Mouse (Mus musculus) heart, postnatal 0 days (tissue): Measurements from ENCODE around the gene Zcchc14.

ENCODE experiments used
- CTCF ChIP-seq: IDR thresholded peaks from 2 replicates; pipeline ENCODE4 v1.5.1; 2016; ENCODE audit warnings: antibody characterized with exemption, control low read depth, low read depth
- EP300 ChIP-seq: IDR thresholded peaks from 2 replicates; pipeline ENCODE4 v1.6.1; 2016; ENCODE audit warnings: antibody characterized with exemption, low read depth

- TF ChIP-seq EP300: no peak
- TF ChIP-seq CTCF: no peak
Observed at GRCm38 (mm10) chr8:121593293-121593692, 59.4 kb downstream of the Zcchc14 start.
